Mouse (Mus musculus): ENCODE data around the gene Rnd3.

The Rnd3 gene

DNA sequence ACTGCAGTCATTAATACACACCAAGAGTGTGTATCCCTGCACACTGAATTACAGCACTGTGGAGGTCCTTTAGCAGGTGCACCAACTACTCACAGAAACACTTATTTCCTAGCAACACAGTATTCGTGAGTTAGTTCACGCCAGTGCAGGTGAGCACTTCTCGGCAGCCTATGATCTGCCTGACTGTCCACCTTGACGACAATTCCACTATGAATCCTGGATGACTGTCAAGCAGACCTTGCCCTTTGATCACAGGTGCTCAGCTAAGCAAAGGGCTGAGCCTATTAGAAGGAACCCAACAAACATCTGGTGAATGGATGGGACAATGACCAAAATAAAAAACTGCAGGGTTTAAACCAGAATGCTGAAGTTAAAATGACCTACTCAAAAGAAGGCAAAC is 20.8 kb downstream of the Rnd3 start:
- DNase-seq (ENCODE audit: low read depth, low spot score), result no peak

DNA sequence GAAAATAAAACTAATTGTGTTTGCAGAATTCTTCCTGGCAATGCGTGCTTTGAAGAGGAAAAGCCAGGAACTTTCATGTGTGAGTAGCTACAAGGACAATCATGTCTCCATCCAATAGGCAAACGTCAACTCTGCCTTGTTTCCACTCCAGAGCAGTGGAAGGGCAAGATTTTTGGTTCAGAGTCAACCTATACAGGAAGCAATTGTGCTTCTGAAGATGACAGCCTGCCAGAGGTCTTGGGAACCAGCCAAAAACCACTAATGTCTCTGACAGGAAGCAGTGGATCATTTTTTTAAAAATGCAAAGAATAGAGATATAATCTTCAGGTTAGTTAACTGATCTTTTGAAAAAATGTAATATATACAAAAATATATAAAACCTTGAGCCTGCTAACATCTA is 38.6 kb downstream of the Rnd3 start:
- no peak for DNase-seq (ENCODE audit: low read depth, low spot score)

GRCm38 (mm10) chr2:51108631-51109030 is 40.3 kb downstream of the Rnd3 start:
- no peak for DNase-seq (ENCODE audit: low read depth, low spot score)

DNA sequence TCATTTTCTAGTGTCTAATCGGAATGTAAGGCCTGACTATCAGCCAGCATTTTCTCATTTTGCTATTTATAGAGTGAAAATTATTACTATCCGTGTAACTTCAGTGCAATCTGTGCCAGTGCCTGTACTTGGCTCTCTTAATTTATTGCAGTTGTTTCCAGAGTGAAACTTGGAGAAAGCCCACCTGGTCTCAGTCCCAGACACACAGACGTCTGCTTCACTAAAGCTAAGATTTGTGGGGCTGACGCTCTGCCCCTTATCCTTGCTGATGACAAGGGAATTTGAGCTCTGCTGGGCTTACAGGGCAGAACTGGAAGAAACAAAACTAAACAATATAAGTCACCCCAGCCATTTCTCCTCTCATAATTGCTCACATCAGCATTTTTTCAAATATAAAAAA is 47.7 kb downstream of the Rnd3 start:
- peak; percentile 21 for DNase-seq (ENCODE audit: low read depth, low spot score)

GRCm38 (mm10) chr2:51099987-51100386 is 48.9 kb downstream of the Rnd3 start:
- DNase-seq (ENCODE audit: low read depth, low spot score), result no peak

- DNase-seq (ENCODE audit: low read depth, low spot score), result no peak
Observed at GRCm38 (mm10) chr2:51099240-51099639, 49.7 kb downstream of the Rnd3 start.

DNA sequence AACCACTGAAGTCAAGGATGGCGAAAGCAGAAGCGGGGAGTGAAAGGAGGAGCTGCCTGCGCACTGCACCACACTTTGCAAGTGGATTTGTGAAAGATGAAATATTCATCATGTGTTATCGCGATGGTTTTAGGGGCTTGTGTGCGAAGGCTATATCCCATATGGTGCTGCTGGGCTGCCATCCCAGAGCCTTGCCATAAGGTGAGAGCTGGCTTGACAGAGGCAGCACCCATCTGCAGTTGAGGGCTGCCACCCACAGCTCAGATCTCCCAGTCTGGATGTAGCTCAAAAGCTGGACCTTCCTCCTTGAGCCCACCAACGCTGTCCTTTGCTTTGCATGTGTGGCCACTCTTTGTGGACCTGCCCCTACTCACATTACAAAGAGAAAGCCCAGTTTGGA is 58.2 kb downstream of the Rnd3 start:
- DNase-seq (ENCODE audit: low read depth, low spot score), result no peak

DNA sequence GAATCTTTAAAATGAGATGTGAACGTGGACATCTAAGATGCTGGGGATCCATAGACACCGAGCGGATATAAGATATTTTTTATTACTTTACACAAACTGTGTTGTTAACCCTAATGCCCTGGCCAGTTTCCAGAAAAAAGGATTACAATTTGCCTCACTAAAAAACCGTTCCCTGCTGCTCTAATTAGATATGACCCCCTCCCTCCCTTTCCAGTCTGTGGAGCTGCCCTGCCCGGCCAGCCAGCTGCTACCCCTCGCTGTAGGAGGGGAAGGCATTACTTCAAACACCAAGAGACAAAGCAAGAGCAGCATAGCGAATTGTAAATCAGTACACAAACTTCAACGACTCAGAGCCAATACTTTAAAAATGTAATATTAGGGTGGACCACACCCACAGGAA is 58.9 kb downstream of the Rnd3 start:
- no peak for DNase-seq (ENCODE audit: low read depth, low spot score)

- no peak for DNase-seq (ENCODE audit: low read depth, low spot score)
Observed at GRCm38 (mm10) chr2:51088843-51089573, 59.9 kb downstream of the Rnd3 start.

- DNase-seq (ENCODE audit: low read depth, low spot score), result no peak
Observed at GRCm38 (mm10) chr2:51088123-51088453, 60.8 kb downstream of the Rnd3 start.

GRCm38 (mm10) chr2:51087307-51088122 is 61.4 kb downstream of the Rnd3 start:
- DNase-seq (ENCODE audit: low read depth, low spot score), result no peak

GRCm38 (mm10) chr2:51085155-51085554 is 63.8 kb downstream of the Rnd3 start:
- DNase-seq (ENCODE audit: low read depth, low spot score), result no peak

DNA sequence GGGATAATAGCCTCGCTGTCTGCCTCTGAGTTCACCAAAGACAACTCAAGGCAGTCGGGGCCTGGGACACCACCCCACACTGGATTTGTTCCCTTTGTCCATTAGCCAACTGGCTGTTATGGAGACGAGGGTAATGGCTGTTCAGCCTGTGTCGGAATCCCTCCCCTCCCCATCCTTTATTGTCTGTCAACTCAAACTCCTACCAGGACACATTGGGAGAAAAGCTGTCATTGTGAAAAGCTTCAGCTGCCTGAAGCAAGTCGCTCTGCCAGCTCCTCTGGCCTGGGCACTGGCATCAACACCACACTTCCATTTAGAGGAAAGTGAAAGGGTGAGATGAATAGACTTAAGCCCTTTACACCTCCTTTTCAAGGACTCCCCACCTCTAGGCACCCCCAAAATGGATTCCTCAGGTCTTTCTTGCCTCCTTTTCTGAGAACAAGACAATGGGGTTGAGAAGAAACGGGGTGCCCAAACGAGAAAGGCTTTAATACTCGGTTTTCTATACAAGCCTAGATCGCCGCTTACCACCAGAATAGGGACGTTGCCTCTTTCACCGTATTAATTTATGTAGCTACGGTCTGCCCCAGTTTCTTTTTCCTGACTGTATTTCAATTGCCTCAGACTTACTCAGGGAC is 66.1 kb downstream of the Rnd3 start:
- no peak for DNase-seq (ENCODE audit: low read depth, low spot score)

Data from forelimb bud, embryonic 11.5 days (tissue).